8 mouse cellular contexts compared by ENCODE assay signal in the genomic region with DNA sequence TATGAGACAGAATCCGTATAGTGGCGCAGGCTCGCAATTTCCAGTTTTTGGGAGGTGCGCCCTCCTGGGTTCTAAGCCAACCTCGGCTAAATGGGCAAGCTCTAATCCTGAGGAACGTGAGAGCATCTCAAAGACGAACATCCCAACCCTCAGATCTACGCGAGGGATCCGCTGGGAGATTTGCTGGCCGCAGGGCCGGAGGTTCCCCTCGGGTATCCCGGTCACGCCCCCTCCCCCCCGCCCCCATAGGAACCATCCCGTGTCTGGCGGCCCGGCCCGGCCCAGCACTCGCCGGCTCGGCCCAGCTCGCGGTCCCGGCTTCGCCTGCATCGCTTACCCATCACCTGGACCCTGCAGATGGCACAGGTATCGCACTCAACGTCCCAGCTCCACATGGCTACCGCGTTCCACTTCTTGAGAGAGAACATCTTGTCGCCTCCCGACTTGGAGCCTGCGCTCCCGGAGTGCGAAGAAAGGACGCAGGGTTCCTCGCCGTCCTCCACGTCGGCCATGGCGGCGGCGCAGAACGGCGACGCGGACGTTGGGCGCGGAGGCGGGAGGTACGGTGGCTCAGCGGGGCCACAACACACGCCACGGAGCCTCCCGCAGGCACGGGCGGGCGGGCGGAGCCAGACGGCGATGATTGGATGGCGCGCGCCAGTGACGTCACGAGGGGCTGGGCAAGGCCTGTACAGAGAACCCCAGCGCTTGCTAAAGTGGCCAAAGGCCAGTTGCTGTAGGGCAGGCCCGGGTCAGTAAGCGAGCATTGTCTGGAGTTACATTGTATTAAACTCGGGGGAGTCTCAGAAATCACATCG. TPM values are rescaled to one million over a fixed set of nuclear protein-coding genes. Genes with fewer than 3 reads are reported as not detected.
DNase-seq lines count a peak whose midpoint lies in the region; ATAC-seq lines count a peak whose summit lies in the region.

A gene (minus strand): TSS at position 605 of the 818 bp plus-strand sequence.

- ATAC-seq in inflammation-experienced regulatory T-cells, adult 6 months: peak; percentile 97
- ATAC-seq in megakaryocyte-erythroid progenitor cell, adult 5-6 weeks (replicated peaks; ENCODE audit: low FRiP score, low TSS enrichment, poor library complexity, severe bottlenecking): peak; percentile 95

- intact Hi-C loops in gastrocnemius, postnatal 14 days (cut with DNase I; ENCODE audit: low total_unique reads): no loop called here
- intact Hi-C loops in left cerebral cortex, postnatal 10 days (cut with DNase I): loop anchor here (5.0 kb wide), 1 partner anchor 116 kb away; a partner anchor contains a TSS

- peak; percentile 99 for DNase-seq in adrenal gland, adult (ENCODE audit: inconsistent age in 2 of 2, low spot score in 1 of 2)
- DNase-seq in embryo, embryonic 10.5 days (ENCODE audit: low spot score): peak; percentile 98
- DNase-seq in gastrocnemius, postnatal 14 days: peak; percentile 100
- DNase-seq in left cerebral cortex, postnatal 10 days (ENCODE audit: extremely low spot score in 1 of 2, low spot score in 2 of 2): peak; percentile 99 to 100
- DNase-seq in right cerebral cortex, postnatal 25 days: peak; percentile 100
- DNase-seq in urinary bladder, postnatal 4 days (ENCODE audit: low spot score in 2 of 2): peak; percentile 99 to 100

RNA-seq across cellular contexts. Expression of the gene that starts here (rescaled TPM):
- 10 to 100 TPM; 72.1 to 77.0 TPM for total RNA-seq in gastrocnemius, postnatal 14 days (2021)
- polyA plus RNA-seq in inflammation-experienced regulatory T-cells, adult 6 months (2017; shearing (Covaris generic)): 100 to 1,000 TPM in 2 of 3 experiments, 10 to 100 TPM in 1; 98.2 to 121 (median 115) TPM
- 10 to 100 TPM; 52.9 to 53.1 TPM for total RNA-seq in left cerebral cortex, postnatal 10 days (2021)
- total RNA-seq in megakaryocyte-erythroid progenitor cell, adult 5-6 weeks (2014; fragmentation: Nextera tagmentation): 79.3 and 98.7 TPM in 2 replicates
- 30.5 and 54.9 TPM in 2 replicates for total RNA-seq in megakaryocyte-erythroid progenitor cell, adult 5-6 weeks (2017)

Comparison
In these comparisons a context has a peak if more than half of its experiments do, and no peak if none do; other contexts are left out.
1. Peak in every context shown above with its lines: DNase-seq and ATAC-seq.